Mouse (Mus musculus) heart, adult 8-10 months (tissue): Measurements from ENCODE around the gene Chd6. TPM values are rescaled to one million over a fixed set of nuclear protein-coding genes. Genes with fewer than 3 reads are reported as not detected.

Experiments
- total RNA-seq, 4 experiments: library from RNA; stranded (reverse); gene quantifications; 2 replicates each; pipeline ENCODE4 v1.2.4; 2022

The Chd6 gene
- total RNA-seq, 4 experiments from 2014 or later: 31.5 to 62.5 (median 46.7) TPM

Other genes starting within 250 kb of the Chd6 start
- gene Zhx3, start 236.1 kb downstream of the Chd6 start, total RNA-seq: 10 to 100 TPM; 32.2 to 35.5 (median 33.1) TPM
- 1 to 10 TPM; 3.6 to 6.6 (median 4.9) TPM for gene Lpin3, start 228.4 kb downstream of the Chd6 start, total RNA-seq
- gene Emilin3, start 196.7 kb downstream of the Chd6 start, total RNA-seq: 1 to 10 TPM in 3 of 4 experiments, under 1 TPM in 1; 0.57 to 3.0 (median 1.9) TPM